Mouse (Mus musculus) bone marrow macrophage, adult 2 months (primary cell): Measurements from ENCODE around the gene Lats1. TPM values are rescaled to one million over a fixed set of nuclear protein-coding genes. Genes with fewer than 3 reads are reported as not detected.
A peak's percentile ranks its signal among the peaks of the same experiment; 100 is the strongest.

ENCODE experiments used
- H3K27ac ChIP-seq: 2 replicates; pipeline ENCODE4 v1.5.1; 2012; ENCODE audit warnings: low read depth, low read length; ENCODE audit not compliant: insufficient read depth
- H3K4me1 ChIP-seq: 2 replicates; pipeline ENCODE4 v1.6.1; 2012; ENCODE audit warnings: low read length; ENCODE audit not compliant: control insufficient read depth, insufficient read depth
- H3K4me3 ChIP-seq: 2 replicates; pipeline ENCODE4 v1.5.1; 2012; ENCODE audit warnings: mild to moderate bottlenecking, low read length, moderate library complexity; ENCODE audit not compliant: insufficient read depth
- CTCF ChIP-seq: IDR thresholded peaks from 2 replicates; pipeline ENCODE4 v1.5.1; 2012; ENCODE audit warnings: low read depth, mild to moderate bottlenecking, low read length, moderate library complexity
- POLR2A ChIP-seq: IDR thresholded peaks from 2 replicates; pipeline ENCODE4 v1.6.1; 2012; ENCODE audit warnings: mild to moderate bottlenecking, low read depth, low read length, borderline replicate concordance
- polyA plus RNA-seq: library from polyadenylated mRNA; stranded (reverse); fragments of >200 nt; gene quantifications from 2 replicates; pipeline ENCODE4 v1.2.4, GENCODE M21; 2012; ENCODE audit not compliant: missing spikeins, insufficient read depth, insufficient read length

Lats1 gene
- polyA plus RNA-seq, result 16.1 and 18.9 TPM in 2 replicates

DNA sequence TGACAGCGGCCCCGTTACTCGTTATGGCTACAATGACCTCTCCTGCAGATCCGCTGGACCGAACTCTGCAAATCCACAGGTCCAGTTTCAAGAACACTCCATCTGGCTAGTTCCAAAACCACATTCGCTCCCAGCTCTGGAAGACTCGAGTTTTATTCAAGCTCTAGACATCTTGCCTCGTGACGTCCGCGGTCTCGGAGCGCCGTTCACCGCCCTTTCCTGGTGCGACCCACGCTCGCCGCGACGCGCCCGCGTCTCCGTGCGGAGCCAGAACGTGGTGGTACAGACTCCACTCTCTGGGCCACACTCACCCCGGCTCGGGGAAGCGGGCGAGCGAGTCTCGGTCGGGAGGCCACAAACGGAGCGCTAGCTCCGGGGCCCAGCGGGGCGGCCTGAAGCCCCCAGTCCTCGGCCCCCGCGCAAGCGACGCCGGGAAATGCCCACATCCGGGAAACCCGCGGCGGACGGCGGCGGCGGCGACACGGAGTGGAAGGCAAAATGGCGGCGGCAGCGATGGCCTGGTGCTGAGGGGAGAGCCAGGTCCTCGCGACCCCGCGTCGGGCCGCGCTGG, at the start of gene Lats1, which contains the start of gene Pcmt1:
Lats1 (plus strand) TSS at position 484 of the 571 bp plus-strand sequence.
Pcmt1 (minus strand) TSS at position 406 of the 571 bp plus-strand sequence.
- TF ChIP-seq CTCF (no peak), POLR2A (no peak)
- peaks cover 14% of the 10 kb centered on the region for H3K4me1 ChIP-seq
- H3K27ac ChIP-seq, result peak within 1 kb of the TSS; percentile 77
- H3K4me3 ChIP-seq, result peak within 1 kb of the TSS; percentile 84

DNA sequence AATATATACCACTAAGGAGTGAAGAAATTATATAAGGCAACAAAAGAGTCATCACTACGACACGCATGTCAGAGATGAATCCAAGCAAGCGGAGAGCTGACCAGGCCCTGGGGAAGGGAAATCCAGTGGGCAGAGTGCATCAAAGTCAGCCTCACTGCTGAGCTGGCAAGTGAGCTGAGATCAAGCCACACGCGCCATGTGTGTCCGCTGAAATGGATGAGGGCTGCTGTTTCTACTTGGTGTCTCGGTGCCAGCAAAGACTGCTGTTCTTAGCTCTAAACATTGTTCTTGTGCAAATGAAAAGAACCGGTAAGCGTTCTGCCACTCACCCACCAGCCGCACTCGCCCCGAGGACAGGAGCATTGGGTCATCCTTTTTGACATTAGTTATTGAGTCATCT, 40.6 kb upstream of the Lats1 start:
- H3K4me3 ChIP-seq, result no peak overlapping the region
- H3K4me1 ChIP-seq, result no peaks in the 10 kb centered on the region
- TF ChIP-seq POLR2A (no peak), CTCF (no peak)
- H3K27ac ChIP-seq, result no peak overlapping the region

DNA sequence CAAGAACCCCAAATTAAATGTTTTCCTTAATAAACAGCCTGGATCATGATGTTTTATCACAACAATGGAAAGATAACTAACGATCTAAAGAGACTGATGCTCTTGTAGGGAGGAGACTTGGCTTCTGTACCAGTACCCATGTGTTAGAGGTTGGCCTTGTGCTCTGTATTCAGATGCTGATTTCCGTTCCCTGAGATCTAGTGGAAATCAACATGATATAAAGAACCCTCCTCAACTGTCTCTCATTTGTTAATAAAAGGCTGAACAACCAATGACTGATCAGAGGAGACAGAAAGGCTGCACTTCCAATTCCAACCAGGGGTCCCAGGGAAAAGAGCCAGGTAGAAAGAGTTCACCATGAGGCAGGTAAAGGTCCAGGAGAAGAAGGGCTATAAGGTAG, 35.1 kb upstream of the Lats1 start:
- TF ChIP-seq POLR2A, result no peak
- no peak for TF ChIP-seq CTCF
- Histone ChIP-seq H3K4me3 (no peak overlapping the region), H3K27ac (no peak overlapping the region), H3K4me1 (no peaks in the 10 kb centered on the region)

GRCm38 (mm10) chr10:7649059-7649458, 32.0 kb upstream of the Lats1 start:
- Histone ChIP-seq H3K27ac (no peak overlapping the region), H3K4me3 (no peak overlapping the region), H3K4me1 (no peaks in the 10 kb centered on the region)
- no peak for TF ChIP-seq POLR2A
- no peak for TF ChIP-seq CTCF

DNA sequence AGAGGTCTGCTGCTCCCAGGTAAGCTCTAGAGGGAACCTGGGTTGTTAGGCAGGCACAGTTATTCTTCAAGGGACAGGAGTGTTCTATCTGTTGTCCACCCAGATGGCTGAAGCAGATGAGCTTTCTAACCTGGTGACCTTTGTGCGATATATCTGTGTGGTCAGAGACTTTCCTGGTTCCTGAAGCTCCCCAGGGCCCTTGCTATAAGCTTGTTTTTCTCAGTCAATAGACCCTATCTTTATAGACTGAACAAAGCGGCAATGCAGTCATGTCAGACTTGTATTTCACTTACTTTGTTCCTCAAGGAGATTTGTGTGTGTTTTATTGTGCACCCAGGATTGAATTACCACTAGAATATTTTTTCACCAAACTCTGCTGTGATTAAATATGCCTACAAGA, 30.0 kb upstream of the Lats1 start:
- TF ChIP-seq POLR2A (no peak), CTCF (no peak)
- no peak overlapping the region for H3K4me3 ChIP-seq
- H3K4me1 ChIP-seq, result no peaks in the 10 kb centered on the region
- H3K27ac ChIP-seq, result no peak overlapping the region

GRCm38 (mm10) chr10:7662471-7663141, 18.4 kb upstream of the Lats1 start:
- peak overlapping the region; percentile 99 for H3K4me3 ChIP-seq
- H3K4me1 ChIP-seq, result peaks cover 15% of the 10 kb centered on the region
- TF ChIP-seq POLR2A (no peak), CTCF (no peak)
- peak overlapping the region; percentile 39 for H3K27ac ChIP-seq

DNA sequence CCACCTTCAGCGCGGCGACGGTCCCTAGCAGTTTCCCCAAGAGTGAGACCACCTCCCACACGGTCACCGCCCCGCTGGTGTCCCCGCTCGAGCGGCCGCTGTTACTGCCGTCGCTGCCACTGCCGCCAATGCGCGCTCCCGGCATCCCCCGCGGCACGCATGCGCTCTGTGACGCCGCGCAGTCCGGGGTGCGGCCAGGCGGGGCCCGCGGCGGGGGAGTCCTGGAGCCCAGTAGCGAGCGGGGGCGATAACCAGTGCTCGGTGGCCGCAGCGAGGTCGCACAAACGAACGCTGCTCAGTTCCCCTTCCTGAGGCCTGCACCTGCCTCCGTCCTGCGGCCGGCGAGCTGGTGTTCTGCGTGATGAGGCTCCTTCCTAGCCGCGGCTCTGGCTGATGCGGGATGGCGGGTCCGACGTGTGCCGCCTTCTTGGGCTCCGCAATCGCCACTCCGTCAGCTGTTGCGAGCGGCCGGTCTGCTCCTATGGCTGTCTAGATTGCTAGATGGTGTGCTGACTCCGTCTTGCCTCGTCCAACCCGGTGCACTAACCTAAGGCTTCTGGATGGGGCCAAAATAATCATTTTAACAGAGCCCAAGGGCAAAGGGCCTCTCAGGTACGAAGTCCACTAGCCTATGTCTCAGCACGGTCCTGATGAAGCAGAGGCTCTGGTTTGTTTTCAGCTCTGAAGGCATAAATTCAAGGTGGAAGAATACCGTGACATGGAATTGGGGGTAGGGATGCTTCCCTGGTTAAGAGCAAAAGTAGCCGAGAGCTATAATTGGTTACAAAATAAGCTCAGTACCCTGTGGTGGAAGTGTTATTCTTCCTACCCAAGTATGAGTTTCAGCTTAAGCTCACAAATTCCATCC, 17.6 kb upstream of the Lats1 start:
- Histone ChIP-seq H3K27ac (peak overlapping the region; percentile 55), H3K4me1 (peaks cover 15% of the 10 kb centered on the region), H3K4me3 (peak overlapping the region; percentile 99)
- TF ChIP-seq CTCF, result no peak
- TF ChIP-seq POLR2A, result peak; percentile 52; the same call in 1 of the 2 replicates

DNA sequence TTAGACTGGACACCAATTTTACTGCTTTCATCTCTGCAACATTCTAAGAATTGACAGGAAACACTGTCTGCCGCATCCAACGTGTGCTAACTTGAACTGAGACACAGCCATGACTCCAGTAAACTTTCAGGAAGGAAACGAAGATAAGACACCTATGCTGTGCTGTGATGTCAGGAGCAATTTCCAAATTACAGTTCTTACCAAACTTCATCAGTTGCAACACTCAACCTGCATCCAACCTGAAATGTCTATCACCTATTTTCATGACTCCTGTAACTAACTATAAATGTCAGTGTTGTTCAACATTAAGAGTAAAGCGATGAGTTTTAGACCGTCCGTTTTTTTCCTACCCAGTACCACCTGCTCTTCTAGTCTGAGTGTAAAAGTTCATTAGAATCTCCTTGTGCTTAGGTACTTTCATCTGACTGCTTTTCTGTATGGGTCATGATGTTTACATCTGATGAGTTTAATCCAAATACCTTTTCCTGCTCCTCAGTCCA, 16.9 kb upstream of the Lats1 start:
- TF ChIP-seq POLR2A, result no peak
- no peak for TF ChIP-seq CTCF
- H3K4me1 ChIP-seq, result peaks cover 15% of the 10 kb centered on the region
- H3K4me3 ChIP-seq, result peak overlapping the region; percentile 99
- H3K27ac ChIP-seq, result no peak overlapping the region

DNA sequence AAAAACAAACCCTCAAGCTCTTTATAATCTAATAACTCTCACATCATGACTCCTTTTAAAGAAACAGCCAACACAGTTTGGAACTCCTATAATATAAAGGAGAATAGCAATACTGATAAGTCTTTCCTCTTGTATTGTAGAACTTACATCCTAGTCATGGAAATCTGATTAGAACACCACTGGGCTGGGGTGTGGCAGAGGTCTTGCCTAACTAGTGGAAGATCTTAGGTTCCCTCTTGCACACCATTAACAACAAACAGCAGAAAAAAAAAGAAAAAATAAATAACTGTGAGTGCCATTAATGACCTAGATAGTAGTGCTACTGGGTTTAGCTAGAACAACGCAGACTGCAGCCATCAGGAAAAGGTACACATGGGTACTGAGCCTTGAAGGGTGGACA, 16.1 kb upstream of the Lats1 start:
- H3K27ac ChIP-seq, result no peak overlapping the region
- no peak overlapping the region for H3K4me3 ChIP-seq
- peaks cover 13% of the 10 kb centered on the region for H3K4me1 ChIP-seq
- TF ChIP-seq POLR2A (no peak), CTCF (no peak)
